Mouse (Mus musculus) embryonic facial prominence, embryonic 11.5 days (tissue): Measurements from ENCODE around the gene Pfkm. TPM values are rescaled to one million over a fixed set of nuclear protein-coding genes. Genes with fewer than 3 reads are reported as not detected.

Source experiments
- ATAC-seq: fragments of 200-750 bp; cut with Nextera tagmentation; replicated peaks from 2 replicates; pipeline ENCODE4 v1.8.0; 2017; ENCODE audit warnings: low read depth; ENCODE audit not compliant: insufficient number of reproducible peaks, low FRiP score, low TSS enrichment
- DNase-seq: peaks from one replicate; pipeline ENCODE4 v3.0.0-alpha.2; 2015; ENCODE audit warnings: low spot score
- H3K27ac ChIP-seq: fragments of 300-500 bp; sonication (generic); replicated peaks from 2 replicates; pipeline ENCODE4 v1.5.1; 2014; ENCODE audit warnings: mild to moderate bottlenecking, low read depth, low read length, control low read depth
- H3K27me3 ChIP-seq: fragments of 300-500 bp; sonication (generic); 2 replicates; pipeline ENCODE4 v1.6.1; 2014; ENCODE audit warnings: mild to moderate bottlenecking, low read length, moderate library complexity, mixed read lengths; ENCODE audit not compliant: control insufficient read depth, insufficient read depth
- H3K36me3 ChIP-seq: fragments of 300-500 bp; sonication (generic); replicated peaks from 2 replicates; pipeline ENCODE4 v1.6.1; 2014; ENCODE audit warnings: low read depth, mild to moderate bottlenecking, low read length, moderate library complexity, mixed read lengths; ENCODE audit not compliant: control insufficient read depth, insufficient read depth
- H3K4me1 ChIP-seq: fragments of 300-500 bp; sonication (generic); 2 replicates; pipeline ENCODE4 v1.6.1; 2014; ENCODE audit warnings: low read length, mixed read lengths; ENCODE audit not compliant: control insufficient read depth, insufficient read depth
- H3K4me2 ChIP-seq: fragments of 300-500 bp; sonication (generic); 2 replicates; pipeline ENCODE4 v1.6.1; 2014; ENCODE audit warnings: low read depth, mild to moderate bottlenecking, control low read depth, low read length, moderate library complexity
- H3K4me3 ChIP-seq: fragments of 300-500 bp; sonication (generic); 2 replicates; pipeline ENCODE4 v1.5.1; 2014; ENCODE audit warnings: low read depth, low read length, control low read depth
- H3K9ac ChIP-seq: fragments of 300-500 bp; sonication (generic); replicated peaks from 2 replicates; pipeline ENCODE4 v1.6.1; 2014; ENCODE audit warnings: mild to moderate bottlenecking, control low read depth, low read length
- H3K9me3 ChIP-seq: fragments of 300-500 bp; sonication (generic); replicated peaks from 2 replicates; pipeline ENCODE4 v1.6.1; 2016; ENCODE audit warnings: mild to moderate bottlenecking, low read length, inconsistent platforms, mixed read lengths; ENCODE audit not compliant: control insufficient read depth
- WGBS: fragments of 180-500 bp; shearing (Covaris S2); extraction: QIAGEN DNeasy Blood & Tissue Kit; methylation state at CpG from one replicate; pipeline ENCODE4 v1.1.7; 2014; 5-methylcytosine and 5-hydroxymethylcytosine counted together
- polyA plus RNA-seq: library from polyadenylated mRNA; unstranded; fragments of >200 nt; fragmentation: Nextera tagmentation; extraction: Ambion mirVana; gene quantifications from 2 replicates; pipeline ENCODE4 v1.2.1, GENCODE M21; 2014

Gene Pfkm
- polyA plus RNA-seq, 1 experiment from 2014 or later = 37.4 TPM

DNA sequence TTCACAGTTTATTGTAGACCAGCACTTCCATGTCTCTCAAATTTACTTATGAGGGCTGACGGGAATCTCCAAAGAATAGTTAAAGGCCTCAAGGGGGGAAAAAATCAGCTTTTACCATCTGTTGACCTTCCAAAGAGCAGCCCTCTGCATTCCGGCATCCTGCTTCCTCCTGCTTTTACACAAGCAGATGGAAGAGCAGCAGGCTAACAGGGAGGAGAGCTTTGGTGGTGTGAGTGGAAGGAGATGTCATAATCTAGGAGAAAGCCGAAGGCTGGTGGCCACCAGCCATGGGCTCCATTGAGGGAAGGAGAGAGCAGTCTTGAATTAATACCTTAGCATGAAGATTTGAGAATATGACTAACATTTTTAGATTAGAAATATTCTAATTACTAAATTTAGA, 56.0 kb downstream of the Pfkm start:
- no peaks in the 10 kb centered on the region for H3K36me3 ChIP-seq
- 79% methylated on average over 3 of the region's 3 CpGs for WGBS
- no peak for DNase-seq

DNA sequence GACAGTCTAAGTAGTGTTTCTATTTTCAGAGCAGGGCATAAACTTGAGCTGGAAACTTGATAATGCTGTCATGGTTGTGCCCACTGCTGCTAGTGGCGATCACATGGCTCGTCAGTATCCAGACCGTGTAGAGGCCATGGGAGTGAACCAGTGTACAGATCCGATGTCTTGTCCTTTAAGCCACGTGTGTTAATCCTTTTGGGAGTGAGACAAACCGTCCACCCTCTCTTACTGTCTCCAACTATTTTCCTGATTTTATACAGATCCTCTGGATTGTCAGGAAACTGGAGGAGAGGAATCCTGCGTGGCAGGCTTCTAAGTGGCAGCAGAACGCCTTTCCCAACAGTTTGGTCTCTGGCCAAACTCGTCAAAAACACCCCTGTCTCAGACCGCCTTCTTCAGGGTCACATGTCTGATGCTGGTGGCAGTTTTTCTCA, 56.8 kb downstream of the Pfkm start:
- Histone ChIP-seq H3K27me3 (no peaks in the 10 kb centered on the region), H3K27ac (no peak overlapping the region), H3K4me3 (no peak overlapping the region), H3K36me3 (no peaks in the 10 kb centered on the region), H3K9me3 (no peaks in the 10 kb centered on the region), H3K4me1 (no peaks in the 10 kb centered on the region), H3K4me2 (no peak overlapping the region), H3K9ac (no peak overlapping the region)
- 70% methylated on average over 10 of the region's 10 CpGs for WGBS
- DNase-seq (no peak), ATAC-seq (no peak)

More for the DNA sequence above, 56.0 kb downstream of the Pfkm start:
- Histone ChIP-seq H3K4me1 (no peaks in the 10 kb centered on the region), H3K4me3 (no peak overlapping the region), H3K9me3 (no peaks in the 10 kb centered on the region), H3K27me3 (no peaks in the 10 kb centered on the region), H3K9ac (no peak overlapping the region), H3K27ac (no peak overlapping the region), H3K4me2 (no peak overlapping the region)
- ATAC-seq = no peak

DNA sequence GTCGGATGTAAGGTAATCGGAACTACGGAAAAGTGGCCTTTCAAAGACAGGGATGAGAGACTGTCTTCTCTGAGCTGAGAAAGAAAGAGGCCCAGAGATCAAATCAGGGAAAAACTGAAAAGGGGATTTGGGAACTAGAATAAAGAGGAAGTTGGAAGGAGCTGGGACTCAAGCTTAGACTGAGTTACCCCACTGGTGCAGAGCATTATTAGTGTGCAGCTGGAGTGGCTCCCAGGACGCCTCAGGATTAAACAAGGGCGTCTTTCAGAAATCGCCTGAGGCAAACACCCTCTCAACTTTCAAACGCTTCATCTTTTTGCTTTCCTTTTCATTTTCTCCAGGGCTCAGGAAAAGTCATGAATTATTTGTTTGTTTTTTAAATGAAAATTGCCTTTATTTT, 60.5 kb downstream of the Pfkm start:
- 56% methylated on average over 7 of the region's 7 CpGs for WGBS

GRCm38 (mm10) chr15:98153625-98154024, 61.2 kb downstream of the Pfkm start:
- peak; percentile 81 for DNase-seq
- H3K27me3 ChIP-seq = no peaks in the 10 kb centered on the region
- no peak overlapping the region for H3K4me3 ChIP-seq
- H3K9me3 ChIP-seq = no peaks in the 10 kb centered on the region
- H3K27ac ChIP-seq = no peak overlapping the region
- H3K4me1 ChIP-seq = no peaks in the 10 kb centered on the region
- H3K9ac ChIP-seq = no peak overlapping the region
- H3K36me3 ChIP-seq = no peaks in the 10 kb centered on the region
- no peak overlapping the region for H3K4me2 ChIP-seq
- ATAC-seq = no peak
- 30% methylated on average over 3 of the region's 3 CpGs for WGBS

More for the DNA sequence above, 60.5 kb downstream of the Pfkm start:
- H3K9ac ChIP-seq = no peak overlapping the region
- H3K9me3 ChIP-seq = no peaks in the 10 kb centered on the region
- no peaks in the 10 kb centered on the region for H3K27me3 ChIP-seq
- H3K36me3 ChIP-seq = no peaks in the 10 kb centered on the region
- H3K4me3 ChIP-seq = no peak overlapping the region
- H3K4me2 ChIP-seq = no peak overlapping the region
- no peak overlapping the region for H3K27ac ChIP-seq
- DNase-seq (no peak), ATAC-seq (no peak)
- no peaks in the 10 kb centered on the region for H3K4me1 ChIP-seq

DNA sequence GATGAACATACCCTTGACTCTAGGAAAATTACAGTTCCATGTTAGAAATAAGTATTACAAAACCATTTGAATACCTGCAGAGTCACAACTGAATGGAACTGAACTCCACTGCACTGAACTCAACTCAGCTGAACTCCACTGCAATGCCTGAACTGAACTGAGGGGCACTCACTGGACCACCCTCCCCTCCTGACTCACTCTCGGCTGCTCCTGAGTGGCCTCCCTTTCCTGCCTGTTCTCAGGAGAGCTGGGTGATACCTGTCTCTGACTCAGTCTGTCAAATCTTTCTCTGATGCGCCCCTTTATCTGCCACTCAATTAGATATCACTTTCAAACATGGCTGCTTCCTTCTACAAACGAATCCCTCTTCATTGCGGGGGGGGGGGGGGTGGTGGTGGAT, 61.8 kb downstream of the Pfkm start:
- ATAC-seq = no peak
- no peak overlapping the region for H3K9ac ChIP-seq
- no peaks in the 10 kb centered on the region for H3K27me3 ChIP-seq
- DNase-seq = no peak
- no peak overlapping the region for H3K4me2 ChIP-seq
- no peaks in the 10 kb centered on the region for H3K36me3 ChIP-seq
- H3K4me3 ChIP-seq = no peak overlapping the region
- H3K27ac ChIP-seq = no peak overlapping the region
- 59% methylated on average over 4 of the region's 4 CpGs for WGBS
- no peaks in the 10 kb centered on the region for H3K4me1 ChIP-seq
- H3K9me3 ChIP-seq = no peaks in the 10 kb centered on the region

- Histone ChIP-seq H3K9me3 (no peaks in the 10 kb centered on the region), H3K4me3 (no peak overlapping the region), H3K9ac (no peak overlapping the region), H3K36me3 (no peaks in the 10 kb centered on the region), H3K27me3 (no peaks in the 10 kb centered on the region), H3K4me1 (no peaks in the 10 kb centered on the region), H3K27ac (no peak overlapping the region), H3K4me2 (no peak overlapping the region)
- DNase-seq (no peak), ATAC-seq (no peak)
- WGBS = 88% methylated on average over 3 of the region's 3 CpGs
Observed at GRCm38 (mm10) chr15:98154631-98155030, 62.2 kb downstream of the Pfkm start.

GRCm38 (mm10) chr15:98155272-98155671, 62.9 kb downstream of the Pfkm start:
- ATAC-seq (no peak), DNase-seq (no peak)
- Histone ChIP-seq H3K36me3 (no peaks in the 10 kb centered on the region), H3K9me3 (no peaks in the 10 kb centered on the region), H3K27ac (no peak overlapping the region), H3K4me3 (no peak overlapping the region), H3K4me2 (no peak overlapping the region), H3K27me3 (no peaks in the 10 kb centered on the region), H3K9ac (no peak overlapping the region), H3K4me1 (no peaks in the 10 kb centered on the region)
- WGBS = 89% methylated on average over 5 of the region's 5 CpGs

DNA sequence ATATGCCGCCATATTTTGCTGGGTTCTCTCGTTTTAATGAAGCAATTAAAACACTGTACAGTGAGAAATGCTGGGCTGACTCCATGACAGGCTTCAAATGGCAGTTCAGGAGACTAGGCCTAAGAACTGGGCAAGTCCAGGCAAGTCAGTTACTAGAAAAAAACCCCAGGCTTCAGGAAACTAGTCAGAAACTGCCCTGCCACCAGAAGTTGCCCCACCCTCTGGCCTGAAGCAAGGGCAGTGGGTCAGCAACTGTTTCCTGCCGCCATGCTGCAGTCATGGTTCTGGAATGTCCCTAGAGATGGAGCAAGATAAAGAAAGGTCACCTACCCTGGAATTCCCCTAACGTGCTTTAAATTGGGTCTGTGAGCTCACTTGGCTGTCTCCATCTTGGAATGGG, 63.6 kb downstream of the Pfkm start:
- WGBS = 63% methylated on average over 4 of the region's 4 CpGs
- no peaks in the 10 kb centered on the region for H3K9me3 ChIP-seq
- H3K4me2 ChIP-seq = no peak overlapping the region
- H3K4me3 ChIP-seq = no peak overlapping the region
- H3K4me1 ChIP-seq = no peaks in the 10 kb centered on the region
- DNase-seq = no peak
- no peak overlapping the region for H3K9ac ChIP-seq
- no peak overlapping the region for H3K27ac ChIP-seq
- H3K27me3 ChIP-seq = no peaks in the 10 kb centered on the region
- ATAC-seq = no peak
- no peaks in the 10 kb centered on the region for H3K36me3 ChIP-seq
